Mouse (Mus musculus): Measurements from ENCODE around the gene Gns. TPM values are rescaled to one million over a fixed set of nuclear protein-coding genes. Genes with fewer than 3 reads are reported as not detected.

The Gns gene
- total RNA-seq, 1 experiment: 61.0 TPM

DNA sequence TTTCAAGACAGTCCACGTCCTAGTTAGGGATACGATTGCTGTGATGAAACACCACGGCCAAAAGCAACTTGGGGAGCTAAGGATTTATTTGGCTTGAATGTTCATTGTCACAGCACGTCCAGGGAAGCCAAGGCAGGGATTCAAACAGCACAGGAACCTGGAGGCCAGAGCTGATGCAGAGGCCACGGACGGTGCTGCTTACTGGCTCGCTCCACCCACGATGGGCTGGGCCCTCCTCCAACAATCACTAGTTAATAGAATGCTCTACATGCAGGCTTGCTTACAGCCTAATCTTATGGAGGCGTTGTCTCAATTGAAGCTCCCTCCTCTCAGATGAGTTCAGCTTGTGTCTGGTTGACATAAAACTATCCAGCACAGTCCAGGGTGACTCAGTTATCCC is 2.9 kb downstream of the Gns start:
- Histone ChIP-seq H3K9ac (ENCODE audit: insufficient read depth, low read depth, low read length, poor library complexity, severe bottlenecking) (no peak overlapping the region), H3K27ac (ENCODE audit: insufficient read depth, low read depth, low read length, poor library complexity, severe bottlenecking) (no peak overlapping the region), H3K9me3 (ENCODE audit: control insufficient read depth, insufficient read depth, low read depth, low read length) (no peaks in the 10 kb centered on the region), H3K4me1 (ENCODE audit: control insufficient read depth in 2 of 2, insufficient read depth in 2 of 2, low read length in 2 of 2, poor library complexity in 1 of 2) (peaks cover 0 to 4% of the 10 kb centered on the region in 2 experiments; a peak in 1 of 4 replicates), H3K36me3 (ENCODE audit: control insufficient read depth, insufficient read depth, low read length, poor library complexity, severe bottlenecking) (peaks cover 5% of the 10 kb centered on the region; the same call in 1 of the 2 replicates), H3K4me3 (ENCODE audit: insufficient read depth in 1 of 2, low read depth in 1 of 2, low read length in 2 of 2, poor library complexity in 1 of 2, severe bottlenecking in 1 of 2) (no peak overlapping the region)
- no peak for DNase-seq (ENCODE audit: low read depth, low spot score)
- TF ChIP-seq ZNF384 (IDR thresholded peaks at IDR 0.05; ENCODE audit: low read depth, low read length): no peak
- no peak for TF ChIP-seq ZC3H11A (IDR thresholded peaks at IDR 0.05; ENCODE audit: borderline replicate concordance, low read depth, low read length)
- TF ChIP-seq MAFK (IDR thresholded peaks at IDR 0.05; ENCODE audit: insufficient read depth, low read depth, low read length): no peak
- no peak for TF ChIP-seq CHD2 (IDR thresholded peaks at IDR 0.05; ENCODE audit: low read depth, low read length)
- TF ChIP-seq HCFC1 (IDR thresholded peaks at IDR 0.05; ENCODE audit: borderline replicate concordance, insufficient read depth, low read length): no peak
- in situ Hi-C loops (cut with MboI; ENCODE audit: low sequenced_read_pairs in 2 of 2, unreplicated experiment in 2 of 2): no loop called here

DNA sequence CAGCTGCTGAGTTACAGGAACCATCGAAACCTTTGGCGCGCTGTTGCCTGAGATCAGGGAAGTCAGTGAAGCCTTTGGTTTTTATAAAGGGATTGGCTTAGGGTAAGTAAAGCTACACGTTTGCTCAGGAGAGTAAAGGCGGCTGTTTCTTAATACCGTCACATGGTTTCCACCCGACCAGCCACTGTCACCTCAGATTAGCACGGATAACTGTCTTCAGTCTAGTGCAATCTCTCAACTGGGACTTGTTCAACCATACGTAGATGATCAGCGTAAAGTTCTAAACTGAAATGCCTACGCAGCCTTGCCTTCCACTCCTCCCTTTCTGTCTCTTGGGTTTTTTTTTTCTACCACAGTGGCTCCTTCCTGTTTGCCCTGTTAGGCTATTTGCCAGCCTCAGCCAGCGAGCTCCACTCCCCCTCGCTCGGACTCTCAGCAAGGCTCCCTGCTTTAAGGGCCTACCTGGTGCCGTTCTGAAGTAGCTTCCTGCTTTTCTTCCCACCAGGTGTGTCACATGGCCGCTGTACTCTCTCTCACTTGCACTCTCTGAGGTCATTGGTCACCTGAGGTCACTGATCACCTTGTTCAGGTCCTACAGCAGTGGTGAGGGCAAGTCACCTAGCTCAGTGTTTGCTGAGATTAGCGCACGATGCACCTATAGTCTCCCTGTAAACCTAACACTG is 4.0 kb downstream of the Gns start:
- in situ Hi-C loops (cut with MboI; ENCODE audit: low sequenced_read_pairs in 2 of 2, unreplicated experiment in 2 of 2): no loop called here
- Histone ChIP-seq H3K36me3 (ENCODE audit: control insufficient read depth, insufficient read depth, low read length, poor library complexity, severe bottlenecking) (peaks cover 10% of the 10 kb centered on the region; the same call in 1 of the 2 replicates), H3K4me1 (ENCODE audit: control insufficient read depth in 2 of 2, insufficient read depth in 2 of 2, low read length in 2 of 2, poor library complexity in 1 of 2) (peaks cover 0 to 4% of the 10 kb centered on the region in 2 experiments; a peak in 1 of 4 replicates), H3K9me3 (ENCODE audit: control insufficient read depth, insufficient read depth, low read depth, low read length) (no peaks in the 10 kb centered on the region), H3K27ac (ENCODE audit: insufficient read depth, low read depth, low read length, poor library complexity, severe bottlenecking) (no peak overlapping the region), H3K4me3 (ENCODE audit: insufficient read depth in 1 of 2, low read depth in 1 of 2, low read length in 2 of 2, poor library complexity in 1 of 2, severe bottlenecking in 1 of 2) (no peak overlapping the region), H3K9ac (ENCODE audit: insufficient read depth, low read depth, low read length, poor library complexity, severe bottlenecking) (no peak overlapping the region)
- no peak for TF ChIP-seq CHD2 (IDR thresholded peaks at IDR 0.05; ENCODE audit: low read depth, low read length)
- no peak for TF ChIP-seq MAFK (IDR thresholded peaks at IDR 0.05; ENCODE audit: insufficient read depth, low read depth, low read length)
- TF ChIP-seq HCFC1 (IDR thresholded peaks at IDR 0.05; ENCODE audit: borderline replicate concordance, insufficient read depth, low read length): no peak
- no peak for DNase-seq (ENCODE audit: low read depth, low spot score)

DNA sequence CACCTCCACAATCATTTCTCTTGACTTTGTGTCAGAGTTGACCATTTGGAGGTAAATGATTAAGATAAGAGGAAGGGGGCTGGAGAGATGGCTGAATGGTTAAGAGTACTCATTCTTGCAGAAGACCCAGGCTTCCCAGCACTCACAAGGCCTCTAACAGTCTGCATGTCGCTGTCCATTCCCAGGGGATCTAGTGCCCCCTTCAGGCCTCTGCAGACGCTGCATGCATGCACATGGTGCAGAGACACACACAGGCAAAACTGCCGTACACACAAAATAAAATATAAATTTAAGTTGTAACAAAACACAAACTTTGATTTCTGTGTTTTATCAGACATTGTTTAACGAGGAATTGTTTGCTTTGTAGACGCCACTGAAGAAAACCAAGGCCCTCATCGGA is 5.9 kb downstream of the Gns start:
- in situ Hi-C loops (cut with MboI; ENCODE audit: low sequenced_read_pairs in 2 of 2, unreplicated experiment in 2 of 2): no loop called here
- Histone ChIP-seq H3K9me3 (ENCODE audit: control insufficient read depth, insufficient read depth, low read depth, low read length) (no peaks in the 10 kb centered on the region), H3K27ac (ENCODE audit: insufficient read depth, low read depth, low read length, poor library complexity, severe bottlenecking) (no peak overlapping the region), H3K4me1 (ENCODE audit: control insufficient read depth in 2 of 2, insufficient read depth in 2 of 2, low read length in 2 of 2, poor library complexity in 1 of 2) (peaks cover 0 to 6% of the 10 kb centered on the region in 2 experiments; a peak in 1 of 4 replicates), H3K9ac (ENCODE audit: insufficient read depth, low read depth, low read length, poor library complexity, severe bottlenecking) (no peak overlapping the region), H3K4me3 (ENCODE audit: insufficient read depth in 1 of 2, low read depth in 1 of 2, low read length in 2 of 2, poor library complexity in 1 of 2, severe bottlenecking in 1 of 2) (no peak overlapping the region), H3K36me3 (ENCODE audit: control insufficient read depth, insufficient read depth, low read length, poor library complexity, severe bottlenecking) (peaks cover 17% of the 10 kb centered on the region; the same call in 1 of the 2 replicates)
- TF ChIP-seq MAFK (IDR thresholded peaks at IDR 0.05; ENCODE audit: insufficient read depth, low read depth, low read length) (no peak), CHD2 (IDR thresholded peaks at IDR 0.05; ENCODE audit: low read depth, low read length) (no peak), ZNF384 (IDR thresholded peaks at IDR 0.05; ENCODE audit: low read depth, low read length) (no peak), HCFC1 (IDR thresholded peaks at IDR 0.05; ENCODE audit: borderline replicate concordance, insufficient read depth, low read length) (no peak), ZC3H11A (IDR thresholded peaks at IDR 0.05; ENCODE audit: borderline replicate concordance, low read depth, low read length) (no peak)
- no peak for DNase-seq (ENCODE audit: low read depth, low spot score)

DNA sequence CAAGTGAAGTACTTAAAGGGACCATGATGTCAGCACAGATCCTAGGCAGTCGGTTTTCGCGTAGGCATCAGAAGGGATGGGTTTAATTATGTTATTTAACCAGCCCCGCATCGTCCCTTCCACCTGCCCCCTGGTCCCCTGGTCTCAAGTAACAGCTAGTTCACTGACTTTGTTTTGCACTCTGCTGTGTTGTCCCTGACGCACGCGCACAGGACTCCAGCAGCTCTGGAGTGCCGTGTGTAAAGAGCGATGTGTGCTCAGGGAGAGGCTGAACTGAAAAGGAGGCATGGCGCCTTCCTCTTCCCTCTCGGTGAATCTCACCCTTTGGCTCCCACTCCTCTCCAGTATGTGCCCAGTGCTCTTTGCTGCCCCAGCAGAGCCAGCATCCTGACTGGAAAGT is 9.1 kb downstream of the Gns start:
- no peaks in the 10 kb centered on the region for H3K9me3 ChIP-seq (ENCODE audit: control insufficient read depth, insufficient read depth, low read depth, low read length)
- in situ Hi-C loops (cut with MboI; ENCODE audit: low sequenced_read_pairs in 2 of 2, unreplicated experiment in 2 of 2): no loop called here
- H3K36me3 ChIP-seq (ENCODE audit: control insufficient read depth, insufficient read depth, low read length, poor library complexity, severe bottlenecking): peaks cover 38% of the 10 kb centered on the region
- H3K9ac ChIP-seq (ENCODE audit: insufficient read depth, low read depth, low read length, poor library complexity, severe bottlenecking): peak overlapping the region; percentile 73
- no peak for TF ChIP-seq HCFC1 (IDR thresholded peaks at IDR 0.05; ENCODE audit: borderline replicate concordance, insufficient read depth, low read length)
- no peak for TF ChIP-seq CHD2 (IDR thresholded peaks at IDR 0.05; ENCODE audit: low read depth, low read length)
- no peak for TF ChIP-seq ZC3H11A (IDR thresholded peaks at IDR 0.05; ENCODE audit: borderline replicate concordance, low read depth, low read length)
- no peak for TF ChIP-seq MAFK (IDR thresholded peaks at IDR 0.05; ENCODE audit: insufficient read depth, low read depth, low read length)
- TF ChIP-seq ZNF384 (IDR thresholded peaks at IDR 0.05; ENCODE audit: low read depth, low read length): no peak
- H3K4me3 ChIP-seq (ENCODE audit: insufficient read depth in 1 of 2, low read depth in 1 of 2, low read length in 2 of 2, poor library complexity in 1 of 2, severe bottlenecking in 1 of 2): no peak overlapping the region; a peak in 1 of 4 replicates
- H3K4me1 ChIP-seq (ENCODE audit: control insufficient read depth in 2 of 2, insufficient read depth in 2 of 2, low read length in 2 of 2, poor library complexity in 1 of 2): peaks cover 0 to 4% of the 10 kb centered on the region in 2 experiments; a peak in 1 of 4 replicates
- H3K27ac ChIP-seq (ENCODE audit: insufficient read depth, low read depth, low read length, poor library complexity, severe bottlenecking): no peak overlapping the region; the same call in 1 of the 2 replicates
- DNase-seq (ENCODE audit: low read depth, low spot score): no peak
